Mouse (Mus musculus) neural tube, postnatal 0 days (tissue): ENCODE results near the gene Rnpep. TPM values are rescaled to one million over a fixed set of nuclear protein-coding genes. Genes with fewer than 3 reads are reported as not detected.

Experiments used
- polyA plus RNA-seq: library from polyadenylated mRNA; unstranded; fragments of >200 nt; fragmentation: Nextera tagmentation; extraction: Ambion mirVana; gene quantifications from 2 replicates; pipeline ENCODE4 v1.2.1, GENCODE M21; 2015

The Rnpep gene
- 51.3 and 57.2 TPM in 2 replicates for polyA plus RNA-seq

GRCm38 (mm10) chr1:135283826-135284291, at the start of gene Rnpep:
Gene Rnpep, minus strand, starts transcription at chr1:135284084.

DNA sequence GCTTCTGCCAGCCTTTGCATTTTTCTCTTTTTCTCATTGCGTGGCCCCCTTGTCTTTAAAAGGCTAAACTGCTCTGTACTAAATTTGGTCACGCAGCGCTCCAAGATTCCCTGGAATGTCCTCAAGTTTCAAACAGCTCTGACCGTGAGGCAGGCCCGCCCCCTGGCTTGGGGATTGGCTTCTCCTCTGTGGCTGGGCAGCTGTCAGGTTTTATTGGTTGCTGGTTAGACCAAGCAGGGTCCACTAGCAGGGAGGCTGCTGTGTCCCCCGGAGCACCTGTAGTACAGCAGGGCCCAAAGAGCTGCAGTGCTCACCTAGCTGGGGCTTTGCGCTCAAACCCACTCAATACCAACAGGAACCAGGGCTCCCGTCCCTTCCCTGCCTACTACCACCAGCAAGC, 40.7 kb upstream of the Rnpep start, which contains the start of gene Lmod1:
Gene Lmod1 (plus strand): TSS at position 237 of the 400 bp plus-strand sequence.

GRCm38 (mm10) chr1:135313284-135314031, 29.6 kb upstream of the Rnpep start, which contains the start of gene Timm17a:
Gene Timm17a, minus strand, starts transcription at chr1:135313778.

GRCm38 (mm10) chr1:135258380-135259127, 25.3 kb downstream of the Rnpep start, which contains the start of gene Elf3:
Gene Elf3, minus strand, starts transcription at chr1:135258568.

Other genes with a start within 250 kb of the Rnpep start
- gene Lgr6, start 178.8 kb downstream of the Rnpep start, polyA plus RNA-seq, result 3.9 and 4.1 TPM in 2 replicates
- 0.06 and 0.23 TPM in 2 replicates for gene Ptpn7, start 151.4 kb downstream of the Rnpep start, polyA plus RNA-seq
- gene Arl8a, start 137.3 kb downstream of the Rnpep start, polyA plus RNA-seq, result 352 and 380 TPM in 2 replicates
- gene Gpr37l1, start 116.4 kb downstream of the Rnpep start, polyA plus RNA-seq, result 30.8 and 36.0 TPM in 2 replicates
- gene Elf3, start 25.5 kb downstream of the Rnpep start, polyA plus RNA-seq, result 0.29 and 0.36 TPM in 2 replicates
- 225 and 264 TPM in 2 replicates for gene Timm17a, start 29.7 kb upstream of the Rnpep start, polyA plus RNA-seq
- 0.17 and 0.18 TPM in 2 replicates for gene Lmod1, start 40.7 kb upstream of the Rnpep start, polyA plus RNA-seq
- 162 and 164 TPM in 2 replicates for gene Shisa4, start 91.2 kb upstream of the Rnpep start, polyA plus RNA-seq
- 76.7 and 100 TPM in 2 replicates for gene Ipo9, start 146.4 kb upstream of the Rnpep start, polyA plus RNA-seq